Mouse (Mus musculus): ENCODE measurements around the gene Atxn1.

The Atxn1 gene

GRCm38 (mm10) chr13:45931215-45931614 is 33.6 kb downstream of the Atxn1 start:
- DNase-seq (ENCODE audit: low spot score) = no peak

GRCm38 (mm10) chr13:45929744-45930143 is 35.1 kb downstream of the Atxn1 start:
- DNase-seq (ENCODE audit: low spot score) = no peak

GRCm38 (mm10) chr13:45925294-45925693 is 39.5 kb downstream of the Atxn1 start:
- DNase-seq (ENCODE audit: low spot score) = no peak

GRCm38 (mm10) chr13:45924555-45924954 is 40.3 kb downstream of the Atxn1 start:
- no peak for DNase-seq (ENCODE audit: low spot score)

- no peak for DNase-seq (ENCODE audit: low spot score)
These were observed 41.7 kb downstream of the Atxn1 start for GRCm38 (mm10) chr13:45923086-45923485.

- no peak for DNase-seq (ENCODE audit: low spot score)
These were observed 42.3 kb downstream of the Atxn1 start for GRCm38 (mm10) chr13:45922467-45922866.

- no peak for DNase-seq (ENCODE audit: low spot score)
These were observed 45.7 kb downstream of the Atxn1 start for GRCm38 (mm10) chr13:45918956-45919711.

- no peak for DNase-seq (ENCODE audit: low spot score)
These were observed 46.8 kb downstream of the Atxn1 start for GRCm38 (mm10) chr13:45918006-45918380.

GRCm38 (mm10) chr13:45917058-45918005 is 47.5 kb downstream of the Atxn1 start:
- DNase-seq (ENCODE audit: low spot score) = no peak

GRCm38 (mm10) chr13:45915921-45916320 is 48.9 kb downstream of the Atxn1 start:
- no peak for DNase-seq (ENCODE audit: low spot score)

- no peak for DNase-seq (ENCODE audit: low spot score)
These were observed 49.8 kb downstream of the Atxn1 start for GRCm38 (mm10) chr13:45915026-45915425.

GRCm38 (mm10) chr13:45914117-45914516 is 50.7 kb downstream of the Atxn1 start:
- DNase-seq (ENCODE audit: low spot score) = no peak

GRCm38 (mm10) chr13:45911848-45912247 is 53.0 kb downstream of the Atxn1 start:
- no peak for DNase-seq (ENCODE audit: low spot score)

GRCm38 (mm10) chr13:45911069-45911468 is 53.7 kb downstream of the Atxn1 start:
- DNase-seq (ENCODE audit: low spot score) = no peak

GRCm38 (mm10) chr13:45910348-45910747 is 54.5 kb downstream of the Atxn1 start:
- no peak for DNase-seq (ENCODE audit: low spot score)

- DNase-seq (ENCODE audit: low spot score) = no peak
These were observed 57.6 kb downstream of the Atxn1 start for GRCm38 (mm10) chr13:45907181-45907691.

GRCm38 (mm10) chr13:45906438-45907166 is 58.2 kb downstream of the Atxn1 start:
- DNase-seq (ENCODE audit: low spot score) = no peak

- no peak for DNase-seq (ENCODE audit: low spot score)
These were observed 59.9 kb downstream of the Atxn1 start for GRCm38 (mm10) chr13:45904955-45905354.

- no peak for DNase-seq (ENCODE audit: low spot score)
These were observed 60.4 kb downstream of the Atxn1 start for GRCm38 (mm10) chr13:45904456-45904855.

GRCm38 (mm10) chr13:45903519-45904274 is 61.1 kb downstream of the Atxn1 start:
- no peak for DNase-seq (ENCODE audit: low spot score)

GRCm38 (mm10) chr13:45902457-45902856 is 62.4 kb downstream of the Atxn1 start:
- DNase-seq (ENCODE audit: low spot score) = no peak

Measured in left cerebral cortex, adult 11 months (tissue).